Mouse (Mus musculus) kidney, postnatal 0 days (tissue): ENCODE measurements at regions not wholly inside any gene's neighbourhood (a gene's known extent, or its start where the extent isn't known, plus 50 kb on each side); places are given as distances from the start of the nearest gene placed in this dataset.
A peak's percentile ranks its signal among the peaks of the same experiment; 100 is the strongest.

Experiments used
- ATAC-seq: fragments of 200-750 bp; cut with Nextera tagmentation; replicated peaks from 2 replicates; pipeline ENCODE4 v1.8.0; 2017; ENCODE audit warnings: low read depth, moderate number of reproducible peaks, moderate TSS enrichment, moderate library complexity; ENCODE audit not compliant: low FRiP score
- DNase-seq: peaks from one replicate; pipeline ENCODE4 v3.0.0-alpha.2; 2016; ENCODE audit warnings: low spot score
- H3K27ac ChIP-seq: fragments of 300-500 bp; sonication (generic); 2 replicates; pipeline ENCODE4 v1.5.1; 2014; ENCODE audit warnings: mild to moderate bottlenecking
- H3K27me3 ChIP-seq: fragments of 300-500 bp; sonication (generic); 2 replicates; pipeline ENCODE4 v1.6.1; 2014; ENCODE audit warnings: low read length, mixed read lengths; ENCODE audit not compliant: insufficient read depth
- H3K36me3 ChIP-seq: fragments of 300-500 bp; sonication (generic); 2 replicates; pipeline ENCODE4 v1.6.1; 2014; ENCODE audit warnings: low read length, mixed read lengths; ENCODE audit not compliant: insufficient read depth
- H3K4me1 ChIP-seq: fragments of 300-500 bp; sonication (generic); replicated peaks from 2 replicates; pipeline ENCODE4 v1.6.1; 2014; ENCODE audit warnings: antibody characterized with exemption, low read length, mixed read lengths; ENCODE audit not compliant: insufficient read depth
- H3K4me2 ChIP-seq: fragments of 300-500 bp; sonication (generic); 2 replicates; pipeline ENCODE4 v1.6.1; 2014; ENCODE audit warnings: mild to moderate bottlenecking, low read length, moderate library complexity, mixed read lengths
- H3K4me3 ChIP-seq: fragments of 300-500 bp; sonication (generic); replicated peaks from 2 replicates; pipeline ENCODE4 v1.5.1; 2014; ENCODE audit warnings: low read depth, low read length
- H3K9ac ChIP-seq: fragments of 300-500 bp; sonication (generic); 2 replicates; pipeline ENCODE4 v1.6.1; 2014; ENCODE audit warnings: low read depth, low read length
- H3K9me3 ChIP-seq: fragments of 300-500 bp; sonication (generic); replicated peaks from 2 replicates; pipeline ENCODE4 v1.6.1; 2016; ENCODE audit warnings: low read length, inconsistent platforms, mixed read lengths
- CTCF ChIP-seq: IDR thresholded peaks from 2 replicates; pipeline ENCODE4 v1.5.1; 2016; ENCODE audit warnings: antibody characterized with exemption, low read depth, mild to moderate bottlenecking, moderate library complexity
- WGBS: fragments of 180-500 bp; shearing (Covaris S2); extraction: QIAGEN DNeasy Blood & Tissue Kit; methylation state at CpG from one replicate; pipeline ENCODE4 v1.1.7; 2014; 5-methylcytosine and 5-hydroxymethylcytosine counted together

DNA sequence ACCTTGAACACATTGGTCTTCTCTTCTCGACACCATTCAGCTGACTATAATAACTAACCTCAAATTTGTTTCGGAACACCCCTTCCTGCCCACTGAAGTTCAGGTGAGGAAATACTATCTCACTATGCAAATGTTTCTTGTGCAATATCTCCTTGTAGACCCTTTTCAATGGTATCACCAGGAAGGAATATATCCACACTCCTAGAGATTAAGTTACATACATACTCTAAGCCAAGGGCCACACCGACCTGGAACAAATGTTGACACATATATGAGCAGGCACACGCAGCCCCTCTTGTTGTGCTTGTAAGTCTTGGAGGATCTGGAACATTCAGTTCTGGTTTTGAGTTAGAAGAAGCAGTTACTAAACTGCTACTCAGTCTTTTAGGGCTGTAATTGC is 303.7 kb downstream of the Tpbg start:
- Histone ChIP-seq H3K9ac (no peak overlapping the region), H3K4me1 (no peaks in the 10 kb centered on the region), H3K9me3 (no peaks in the 10 kb centered on the region), H3K27ac (no peak overlapping the region), H3K36me3 (no peaks in the 10 kb centered on the region), H3K4me3 (no peak overlapping the region), H3K4me2 (no peak overlapping the region), H3K27me3 (no peaks in the 10 kb centered on the region)
- no peak for TF ChIP-seq CTCF
- 81% methylated on average over 4 of the region's 4 CpGs for WGBS
- ATAC-seq = no peak
- DNase-seq = no peak

DNA sequence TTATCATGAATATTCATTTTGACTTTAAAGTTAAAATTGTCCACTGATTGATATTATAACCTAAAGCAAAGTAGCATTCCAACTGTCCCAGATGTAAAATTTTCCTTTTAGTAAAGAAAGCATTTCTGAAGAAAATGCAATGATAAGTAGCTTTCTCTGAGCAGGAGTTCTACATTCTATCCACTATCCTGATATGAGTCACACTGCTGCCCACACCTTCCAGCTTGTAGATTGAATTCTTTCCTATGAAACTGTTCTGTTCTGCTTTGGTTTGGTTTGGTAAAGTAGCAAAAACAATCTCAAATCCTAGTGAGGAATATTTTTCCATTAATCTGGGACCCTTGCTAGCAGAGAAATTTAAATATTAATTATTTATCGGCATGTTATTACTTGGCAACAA is 304.4 kb downstream of the Ube2cbp start:
- no peak overlapping the region for H3K4me3 ChIP-seq

DNA sequence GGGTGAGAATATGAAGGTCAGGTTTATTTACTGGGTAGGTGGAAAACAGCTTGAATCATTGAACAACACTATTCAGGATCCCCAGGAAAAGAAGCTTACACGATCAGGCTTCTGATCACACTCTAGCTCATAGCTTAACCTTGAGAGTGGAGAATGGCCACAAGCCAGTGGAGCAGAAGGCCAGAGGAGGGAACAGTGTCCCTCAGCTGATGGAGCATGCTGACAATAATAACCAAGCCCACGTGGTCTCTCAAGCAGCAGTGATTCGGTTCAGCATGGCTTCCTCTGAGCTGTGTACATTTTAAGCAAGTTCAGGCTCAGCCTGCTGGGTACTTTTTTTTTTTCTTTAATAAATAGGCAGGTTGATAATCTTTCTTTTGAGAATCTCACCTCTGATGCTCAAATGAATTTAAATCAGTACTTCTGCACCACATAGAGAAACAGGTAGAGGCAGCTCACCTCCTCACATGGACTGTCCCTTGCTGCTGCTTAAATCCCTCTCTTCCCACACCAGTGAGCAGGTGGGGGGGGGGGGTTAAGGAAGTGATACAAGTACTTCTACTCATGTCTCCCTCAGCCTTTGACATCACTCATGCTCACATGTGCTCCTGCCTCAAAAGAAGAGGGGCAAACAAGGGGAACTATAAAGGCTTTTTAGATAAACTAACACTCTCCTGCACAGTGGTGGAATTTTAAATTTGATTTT is 298.2 kb downstream of the Ube2cbp start:
- H3K9ac ChIP-seq = no peak overlapping the region
- H3K27ac ChIP-seq = no peak overlapping the region
- TF ChIP-seq CTCF = no peak
- peak; percentile 21 for DNase-seq
- WGBS = 48% methylated on average over 3 of the region's 3 CpGs
- no peaks in the 10 kb centered on the region for H3K36me3 ChIP-seq
- H3K4me3 ChIP-seq = no peak overlapping the region
- H3K4me2 ChIP-seq = no peak overlapping the region
- ATAC-seq = peak; percentile 80
- no peaks in the 10 kb centered on the region for H3K27me3 ChIP-seq
- H3K9me3 ChIP-seq = no peaks in the 10 kb centered on the region
- H3K4me1 ChIP-seq = no peaks in the 10 kb centered on the region

More for the DNA sequence above, 304.4 kb downstream of the Ube2cbp start:
- Histone ChIP-seq H3K36me3 (no peaks in the 10 kb centered on the region), H3K9me3 (no peaks in the 10 kb centered on the region), H3K4me2 (no peak overlapping the region), H3K27me3 (no peaks in the 10 kb centered on the region), H3K4me1 (no peaks in the 10 kb centered on the region), H3K27ac (no peak overlapping the region), H3K9ac (no peak overlapping the region)
- 95% methylated on average over 1 of the region's 1 CpGs for WGBS
- ATAC-seq = no peak
- no peak for DNase-seq
- no peak for TF ChIP-seq CTCF

DNA sequence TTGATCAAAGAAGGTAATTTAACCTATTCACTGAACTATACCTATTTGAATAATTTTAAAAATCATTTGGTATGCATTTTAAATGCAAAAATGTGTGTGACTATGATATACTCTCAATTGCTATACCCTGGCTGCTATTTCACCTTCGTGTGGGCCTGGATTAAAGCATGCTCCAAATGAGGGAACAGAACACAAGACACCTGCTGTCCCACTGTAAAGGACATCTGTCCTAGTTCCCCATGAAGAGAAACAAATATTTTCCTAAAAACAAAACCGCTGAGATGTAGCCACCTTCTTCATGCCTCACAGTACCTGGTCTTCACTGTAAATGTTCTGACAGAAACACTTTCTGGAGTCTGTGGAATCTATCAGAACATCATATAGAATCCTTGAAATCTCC is 294.0 kb downstream of the Ube2cbp start:
- Histone ChIP-seq H3K27ac (no peak overlapping the region), H3K4me2 (no peak overlapping the region), H3K9me3 (no peaks in the 10 kb centered on the region), H3K4me3 (no peak overlapping the region), H3K4me1 (no peaks in the 10 kb centered on the region), H3K36me3 (no peaks in the 10 kb centered on the region), H3K27me3 (no peaks in the 10 kb centered on the region), H3K9ac (no peak overlapping the region)
- no peak for DNase-seq
- ATAC-seq = no peak
- TF ChIP-seq CTCF = no peak
- WGBS = 82% methylated on average over 2 of the region's 2 CpGs

DNA sequence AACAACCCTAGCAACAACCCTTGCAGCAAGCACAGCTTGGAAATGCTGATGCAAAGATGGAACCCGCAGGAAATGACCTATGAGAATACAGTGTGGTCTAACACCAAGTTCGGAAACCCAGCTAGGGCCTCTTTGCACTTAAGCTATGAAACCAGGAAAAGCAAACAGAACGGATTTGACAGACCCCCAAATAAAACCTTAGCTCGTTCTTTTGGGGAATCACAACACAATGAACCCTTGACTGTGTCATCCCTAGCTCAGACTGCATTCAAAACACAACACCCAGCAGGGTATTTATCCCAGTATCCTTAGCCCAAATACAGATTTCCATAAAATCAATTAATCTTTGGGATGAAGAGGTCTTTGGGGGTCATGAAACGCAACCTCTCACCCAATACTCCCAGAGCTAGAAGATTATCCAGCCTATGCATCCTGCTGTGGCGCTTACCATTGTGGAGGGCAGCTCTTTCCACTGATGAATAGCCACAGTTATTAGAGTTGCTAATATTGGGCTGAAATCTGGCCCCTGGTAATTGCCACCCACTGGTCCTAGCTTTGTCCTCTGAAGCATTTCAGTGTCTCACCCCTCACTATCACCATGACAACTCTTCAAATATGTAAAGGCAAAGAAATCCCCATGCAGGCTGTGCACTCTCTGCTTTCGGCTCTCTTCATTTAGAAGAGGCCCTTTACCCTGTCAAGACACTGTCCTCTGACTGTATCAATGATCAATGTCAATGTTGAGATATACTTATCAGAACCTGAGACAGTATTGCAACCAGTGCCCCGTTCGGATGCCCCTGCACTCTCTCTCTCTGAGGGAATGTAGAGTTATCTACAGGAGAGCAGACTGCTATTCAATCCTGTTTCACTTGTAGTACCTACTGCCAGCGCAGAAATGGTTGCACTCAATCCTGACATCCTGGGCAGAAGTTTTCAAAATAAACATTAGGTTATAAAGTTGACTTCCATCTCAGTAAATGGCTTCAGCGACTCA is 277.7 kb downstream of the Ube2cbp start:
- no peak for DNase-seq
- Histone ChIP-seq H3K9ac (no peak overlapping the region), H3K9me3 (no peaks in the 10 kb centered on the region), H3K36me3 (no peaks in the 10 kb centered on the region), H3K4me2 (no peak overlapping the region), H3K27ac (no peak overlapping the region), H3K27me3 (no peaks in the 10 kb centered on the region), H3K4me3 (no peak overlapping the region), H3K4me1 (no peaks in the 10 kb centered on the region)
- WGBS = 79% methylated on average over 11 of the region's 11 CpGs
- no peak for ATAC-seq
- no peak for TF ChIP-seq CTCF

DNA sequence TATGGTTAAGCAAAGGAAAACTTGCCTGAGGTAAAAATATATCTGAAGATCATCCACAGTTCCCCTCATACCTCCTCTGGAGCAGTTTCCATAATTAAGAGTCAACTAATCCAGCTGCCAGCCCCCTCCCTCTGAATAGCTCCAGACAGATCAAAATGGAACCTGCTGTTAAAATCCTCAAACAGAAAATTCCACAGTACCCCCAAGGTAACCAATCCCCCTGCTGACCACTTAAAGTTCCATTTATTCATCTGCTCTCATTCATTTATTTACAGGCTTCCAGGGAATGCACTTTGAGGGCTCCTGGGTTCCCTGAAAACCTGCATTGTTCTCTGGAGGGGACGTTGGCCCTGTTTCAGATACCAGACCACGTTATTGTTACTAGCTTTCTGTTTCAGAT is 275.9 kb downstream of the Ube2cbp start:
- Histone ChIP-seq H3K4me3 (no peak overlapping the region), H3K9ac (no peak overlapping the region), H3K4me1 (no peaks in the 10 kb centered on the region), H3K27ac (no peak overlapping the region), H3K27me3 (no peaks in the 10 kb centered on the region), H3K4me2 (no peak overlapping the region), H3K36me3 (no peaks in the 10 kb centered on the region), H3K9me3 (no peaks in the 10 kb centered on the region)
- 48% methylated on average over 2 of the region's 2 CpGs for WGBS
- no peak for ATAC-seq
- no peak for DNase-seq
- no peak for TF ChIP-seq CTCF
